Mouse (Mus musculus) neural tube, embryonic 10.5 days (tissue): ENCODE measurements at regions not wholly inside any gene's neighbourhood (a gene's known extent, or its start where the extent isn't known, plus 50 kb on each side); places are given as distances from the start of the nearest gene placed in this dataset.

Experiments used
- DNase-seq: peaks from one replicate; pipeline ENCODE4 v3.0.0-alpha.2; 2017; ENCODE audit warnings: low spot score; ENCODE audit errors: extremely low spot score

- no peak for DNase-seq
These were observed 261.3 kb downstream of the Pik3r1 start for GRCm38 (mm10) chr13:101506696-101507095.

GRCm38 (mm10) chr13:101505054-101505453 lies 263.0 kb downstream of the Pik3r1 start:
- DNase-seq = no peak

DNA sequence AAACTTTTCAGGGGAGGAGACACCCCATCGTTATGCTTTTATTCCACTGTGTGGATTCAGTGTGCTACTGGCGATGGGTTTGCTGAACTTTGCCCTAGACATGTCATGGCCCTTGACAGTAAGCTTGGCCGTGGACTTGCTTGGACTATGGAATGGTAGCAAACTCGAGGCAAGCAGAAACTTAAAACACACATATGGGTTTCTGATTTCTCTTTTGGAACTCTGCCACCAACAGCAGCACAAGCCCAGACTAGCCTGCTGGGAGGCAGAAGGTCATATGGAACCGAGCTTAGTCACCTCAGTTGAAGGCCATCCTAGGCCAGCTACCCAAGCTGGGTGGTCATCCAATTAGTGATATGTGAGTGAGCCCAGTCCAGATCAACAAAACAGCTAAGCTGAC lies 263.8 kb downstream of the Pik3r1 start:
- no peak for DNase-seq

GRCm38 (mm10) chr13:101501845-101502284 lies 266.2 kb downstream of the Pik3r1 start:
- no peak for DNase-seq

GRCm38 (mm10) chr13:101501061-101501460 lies 267.0 kb downstream of the Pik3r1 start:
- no peak for DNase-seq

DNA sequence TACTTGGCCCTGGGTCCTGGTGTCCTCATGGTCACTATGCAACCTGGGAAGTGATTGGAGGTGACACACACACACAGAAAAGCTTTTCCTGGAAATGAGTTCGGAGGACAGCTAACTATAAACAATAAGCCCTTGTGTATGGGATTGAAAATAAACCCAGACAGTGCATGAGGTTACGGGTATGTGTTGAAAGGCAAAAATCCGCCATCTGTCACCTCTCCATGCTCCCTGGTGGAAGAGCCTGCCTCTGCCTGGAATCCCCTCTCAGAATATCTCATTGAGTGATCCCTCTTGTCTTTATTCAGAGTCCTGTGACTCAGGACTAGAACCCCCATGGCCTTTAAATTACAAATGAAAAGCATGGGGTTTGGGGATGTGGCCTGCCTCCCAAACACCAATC lies 276.2 kb downstream of the Pik3r1 start:
- no peak for DNase-seq

- no peak for DNase-seq
These were observed 277.1 kb downstream of the Pik3r1 start for GRCm38 (mm10) chr13:101490961-101491360.

DNA sequence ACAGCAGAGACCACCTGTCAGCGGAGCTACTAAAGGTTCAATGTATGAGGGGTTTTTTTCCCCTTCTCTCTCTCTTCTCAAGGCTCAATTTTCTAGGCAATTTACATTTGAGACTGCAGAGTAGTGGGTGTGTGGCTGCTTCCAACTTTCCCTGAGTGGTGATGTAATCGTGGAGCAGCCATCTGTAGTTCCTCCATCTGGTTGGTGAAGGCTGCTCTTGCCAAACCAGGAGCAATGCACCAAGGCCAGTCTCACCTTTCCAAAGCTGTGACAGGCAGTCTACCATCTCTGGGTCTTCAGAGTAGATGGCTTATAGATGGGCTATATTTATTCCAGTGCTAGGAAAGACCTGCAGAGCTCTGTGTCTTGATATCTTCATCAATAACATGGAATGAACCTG lies 280.4 kb downstream of the Pik3r1 start:
- no peak for DNase-seq

- no peak for DNase-seq
These were observed 282.2 kb downstream of the Pik3r1 start for GRCm38 (mm10) chr13:101485823-101486222.

- no peak for DNase-seq
These were observed 284.2 kb downstream of the Pik3r1 start for GRCm38 (mm10) chr13:101483816-101484215.

DNA sequence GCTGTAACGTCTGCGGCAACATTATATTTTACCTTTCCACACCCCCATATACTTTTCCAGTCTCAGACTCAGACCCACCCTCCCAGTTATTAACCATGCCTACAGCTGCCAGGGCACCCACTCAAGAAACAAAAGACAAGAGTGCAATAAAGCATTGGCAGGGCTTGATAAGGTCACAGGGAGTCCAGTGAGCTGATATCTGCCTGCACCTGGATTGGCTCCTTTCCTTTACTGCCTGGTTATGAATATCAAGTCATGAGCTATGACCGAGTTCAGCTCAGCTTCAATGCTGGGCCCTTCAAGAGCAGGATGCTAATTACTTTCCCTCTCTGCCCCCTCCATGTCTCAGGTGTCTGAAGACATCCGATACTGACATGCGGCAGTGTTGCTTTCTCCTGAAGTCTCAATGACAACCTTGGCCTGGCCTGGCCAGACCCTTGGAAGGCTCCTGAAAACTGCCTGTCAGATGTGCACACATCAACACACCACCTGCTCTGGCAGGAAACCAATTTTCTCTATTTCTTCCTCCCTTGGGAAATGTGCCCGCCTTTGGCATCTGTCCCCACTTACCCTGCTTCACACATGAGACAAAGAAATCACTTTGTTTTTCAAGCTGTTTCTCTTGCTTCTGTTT lies 286.3 kb downstream of the Pik3r1 start:
- DNase-seq = no peak

DNA sequence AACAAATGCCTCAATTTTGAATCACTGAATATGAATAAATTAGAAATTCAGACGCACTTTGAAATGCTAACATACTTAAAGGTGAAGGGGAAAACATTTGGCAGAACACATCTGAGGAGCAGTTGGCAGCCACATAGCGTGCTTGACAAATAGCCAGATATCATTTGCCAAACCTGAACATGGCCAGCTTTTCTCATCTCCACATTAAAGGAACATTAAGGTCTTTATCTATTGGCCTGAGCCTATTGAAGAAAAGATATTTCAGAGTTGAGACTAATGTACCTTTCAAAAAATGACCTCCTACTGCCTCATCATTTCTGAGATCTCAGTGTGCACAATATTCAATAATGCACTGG lies 288.7 kb downstream of the Pik3r1 start:
- no peak for DNase-seq

- no peak for DNase-seq
These were observed 289.3 kb downstream of the Pik3r1 start for GRCm38 (mm10) chr13:101478608-101479296.

GRCm38 (mm10) chr13:101473349-101473748 lies 294.7 kb downstream of the Pik3r1 start:
- no peak for DNase-seq

- DNase-seq = no peak
These were observed 297.3 kb downstream of the Pik3r1 start for GRCm38 (mm10) chr13:101470560-101471247.

- DNase-seq = no peak
These were observed 302.3 kb downstream of the Pik3r1 start for GRCm38 (mm10) chr13:101465748-101466127.

DNA sequence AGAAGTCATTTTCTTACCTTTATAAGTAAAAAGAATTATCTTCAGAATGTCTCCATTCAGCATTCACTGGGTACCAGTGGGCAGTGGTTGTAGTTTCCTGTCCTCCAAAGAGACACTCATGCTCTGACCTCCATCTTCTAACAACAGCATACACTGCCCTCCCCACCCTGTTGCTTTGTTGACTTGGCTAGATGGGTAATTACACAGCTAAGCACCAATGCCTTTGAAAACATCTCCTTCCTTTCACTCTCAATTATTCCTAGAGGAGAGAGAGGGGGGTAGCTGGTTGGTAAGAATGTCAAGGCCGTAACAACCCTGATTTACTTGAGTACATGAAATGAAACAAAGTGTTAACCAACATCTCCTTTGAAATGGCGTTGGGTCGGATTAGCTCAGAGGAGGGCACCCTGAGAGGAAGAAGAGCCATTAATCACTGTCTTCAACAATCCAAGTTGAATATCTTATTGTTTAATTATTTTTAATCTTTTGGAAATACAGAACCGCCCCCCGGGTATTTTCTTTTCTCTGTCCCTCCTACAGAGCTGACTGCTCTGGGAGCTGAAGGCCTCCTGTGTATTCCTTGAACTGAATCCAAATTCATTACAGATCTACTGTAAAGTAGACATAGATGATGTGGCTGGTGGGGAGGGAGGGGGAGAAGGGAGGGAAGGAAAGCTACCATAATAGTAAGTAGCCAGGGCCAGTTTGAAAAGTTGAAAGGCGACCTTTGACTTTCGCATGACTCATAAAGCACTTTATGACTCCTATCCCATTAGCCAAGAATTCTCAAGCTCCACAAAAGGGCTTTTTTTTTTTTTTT lies 302.9 kb downstream of the Pik3r1 start:
- DNase-seq = no peak

- no peak for DNase-seq
These were observed 311.1 kb downstream of the Pik3r1 start for GRCm38 (mm10) chr13:101456926-101457325.

DNA sequence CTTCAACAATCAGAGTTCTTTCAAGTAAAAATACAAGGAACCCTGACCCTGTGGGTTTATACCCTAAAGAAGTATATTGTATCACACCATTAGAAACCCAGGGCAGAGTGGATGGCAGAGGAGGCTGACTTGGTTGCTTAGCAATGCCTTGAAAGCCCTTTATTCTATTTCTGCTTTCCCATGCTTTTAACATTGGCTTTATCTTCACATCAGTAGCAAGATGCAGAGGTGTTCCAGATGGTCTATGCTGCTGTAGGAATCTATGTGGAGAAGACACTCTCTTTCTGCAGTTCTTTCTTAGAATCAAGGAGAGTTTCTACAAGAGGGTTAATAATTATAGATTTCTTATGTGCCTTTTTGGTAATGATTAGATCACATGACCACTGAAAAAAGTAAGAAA lies 313.7 kb downstream of the Pik3r1 start:
- no peak for DNase-seq

GRCm38 (mm10) chr13:101450501-101450900 lies 317.5 kb downstream of the Pik3r1 start:
- DNase-seq = no peak

DNA sequence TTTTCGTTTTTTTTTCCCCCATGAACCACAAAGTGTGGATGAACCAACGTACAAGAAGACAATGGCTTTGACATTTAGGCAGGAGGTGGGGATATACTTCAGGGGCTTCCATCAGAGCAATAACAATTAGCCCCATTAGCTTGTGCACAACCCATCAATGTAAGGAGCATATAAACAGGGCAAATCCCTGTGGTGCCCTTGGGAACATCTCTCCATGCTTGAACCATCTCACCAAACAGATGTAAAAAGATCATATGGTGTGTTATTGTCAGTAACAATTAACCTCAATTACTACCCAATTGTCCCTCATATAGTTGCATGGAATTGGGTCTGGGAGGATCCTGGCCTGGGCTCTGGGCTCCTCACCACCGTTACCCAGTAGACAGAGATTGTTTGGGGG lies 328.5 kb downstream of the Pik3r1 start:
- DNase-seq = no peak

DNA sequence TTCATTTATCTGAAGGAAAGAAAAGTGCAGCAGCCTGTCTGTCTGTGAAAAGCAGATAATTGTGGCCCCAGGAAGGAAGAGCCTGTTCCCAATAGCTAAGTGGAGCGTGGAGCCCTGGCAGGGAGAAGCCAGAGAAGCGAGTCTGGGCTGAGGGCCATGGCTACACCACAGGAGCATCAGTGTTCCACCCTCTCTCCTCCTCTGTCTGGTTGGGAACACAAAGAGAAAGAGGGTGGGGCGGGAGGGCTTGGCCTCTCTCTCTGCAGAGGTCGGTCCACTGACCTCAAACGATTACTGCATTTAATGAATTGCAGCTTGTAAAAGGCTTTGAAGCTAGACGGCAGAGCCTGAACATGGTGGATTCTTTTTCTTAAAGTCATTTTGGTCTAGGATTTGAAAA lies 329.0 kb downstream of the Pik3r1 start:
- no peak for DNase-seq
